Mouse (Mus musculus) macrophage (primary cell): ENCODE results near the gene Fmnl1. TPM values are rescaled to one million over a fixed set of nuclear protein-coding genes. Genes with fewer than 3 reads are reported as not detected.

Experiments
- H3K27ac ChIP-seq: fragments of 350-480 bp; formaldehyde crosslinking; 2 replicates; pipeline ENCODE4 v1.9.0; 2021
- H3K36me3 ChIP-seq: fragments of 350-480 bp; formaldehyde crosslinking; 2 replicates; pipeline ENCODE4 v1.9.0; 2021; ENCODE audit errors: inconsistent target
- H3K4me3 ChIP-seq: fragments of 350-480 bp; formaldehyde crosslinking; 2 replicates; pipeline ENCODE4 v1.9.0; 2021; ENCODE audit errors: inconsistent target
- H3K79me2 ChIP-seq: fragments of 350-480 bp; formaldehyde crosslinking; 2 replicates; pipeline ENCODE4 v1.9.0; 2021; ENCODE audit errors: inconsistent target
- WGBS: methylation state at CpG from one replicate; pipeline ENCODE4 v1.1.7; 2026; ENCODE audit warnings: inconsistent platforms; ENCODE audit not compliant: missing documents; 5-methylcytosine and 5-hydroxymethylcytosine counted together
- polyA plus RNA-seq: library from polyadenylated mRNA; stranded (reverse); fragments of 250-400 nt; gene quantifications from 3 replicates; pipeline ENCODE4 v1.2.4, GENCODE M21; 2018; ENCODE audit warnings: inconsistent platforms

Gene Fmnl1
- polyA plus RNA-seq, 1 experiment from 2014 or later: 29.0 TPM

DNA sequence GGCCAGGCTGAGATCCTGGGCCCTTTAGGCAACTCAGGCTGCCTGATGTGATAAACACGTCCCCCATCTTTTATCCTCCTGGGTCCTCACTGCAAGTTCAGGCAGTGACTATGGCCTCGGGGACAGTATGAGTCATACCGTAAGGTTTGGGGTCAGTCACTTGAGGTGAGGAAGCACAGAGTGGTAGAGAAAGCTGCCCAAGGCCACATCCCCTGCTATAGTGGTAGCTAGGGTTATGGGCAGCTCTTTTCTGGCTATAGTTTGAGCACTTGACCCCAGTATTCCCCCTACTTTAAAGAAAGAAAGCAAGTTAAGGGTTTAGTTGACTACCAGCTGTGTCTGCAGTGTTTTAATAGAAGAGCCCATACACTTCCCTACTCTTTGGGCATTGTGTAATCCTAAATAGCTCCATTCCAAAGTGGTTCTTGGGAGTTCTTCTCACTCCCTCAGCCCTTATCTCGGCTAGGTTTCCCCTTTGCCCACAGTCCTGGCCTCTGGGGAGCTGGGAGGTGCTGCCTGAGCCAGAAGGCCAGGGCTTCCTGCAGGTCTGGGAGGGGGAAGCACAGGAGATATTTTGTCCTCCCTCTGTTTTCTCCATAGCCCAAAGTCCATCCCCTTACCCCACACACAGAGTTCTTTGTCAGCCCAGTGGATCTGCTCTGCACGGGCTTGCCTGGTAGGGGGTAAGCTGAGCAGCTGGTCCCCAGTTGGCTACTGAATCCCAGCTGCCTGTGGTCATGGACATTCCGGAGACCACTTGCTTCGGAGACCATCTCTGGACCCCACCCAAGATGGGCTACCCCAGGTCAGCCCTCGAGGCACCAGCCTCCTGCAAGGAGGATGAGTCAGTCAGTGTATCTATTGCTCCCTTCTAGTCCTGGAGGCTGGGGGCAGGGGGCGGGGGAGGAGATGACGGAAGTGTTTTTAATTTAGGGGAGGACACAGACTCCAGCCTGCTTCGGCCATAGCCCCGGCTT lies 26.3 kb upstream of the Fmnl1 start:
- 72% methylated on average over 12 of the region's 12 CpGs for WGBS
- Histone ChIP-seq H3K36me3 (no peaks in the 10 kb centered on the region), H3K4me3 (no peak overlapping the region), H3K79me2 (no peaks in the 10 kb centered on the region), H3K27ac (peak overlapping the region; percentile 15; the same call in 1 of the 2 replicates)

DNA sequence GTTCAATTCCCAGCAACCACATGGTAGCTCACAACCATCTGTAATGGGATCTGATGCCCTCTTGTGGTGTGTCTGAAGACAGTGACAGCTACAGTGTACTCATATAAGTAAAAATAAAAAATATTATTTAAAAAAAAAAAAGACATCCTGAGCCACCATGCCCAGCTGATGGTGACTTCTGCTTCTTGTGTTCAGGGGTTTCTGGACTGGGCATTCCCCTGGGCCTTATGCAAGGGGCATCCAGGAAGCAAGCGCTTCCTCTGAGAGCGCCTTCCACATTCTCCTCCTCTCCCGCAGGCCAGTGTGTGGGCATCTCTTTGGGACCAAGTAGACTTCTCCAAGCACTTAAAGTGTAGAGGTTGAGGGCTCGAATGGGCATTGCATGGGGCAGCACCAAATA lies 24.5 kb upstream of the Fmnl1 start:
- H3K36me3 ChIP-seq: no peaks in the 10 kb centered on the region
- H3K27ac ChIP-seq: peak overlapping the region; percentile 91
- WGBS: 33% methylated on average over 4 of the region's 4 CpGs
- H3K79me2 ChIP-seq: no peaks in the 10 kb centered on the region
- H3K4me3 ChIP-seq: no peak overlapping the region

DNA sequence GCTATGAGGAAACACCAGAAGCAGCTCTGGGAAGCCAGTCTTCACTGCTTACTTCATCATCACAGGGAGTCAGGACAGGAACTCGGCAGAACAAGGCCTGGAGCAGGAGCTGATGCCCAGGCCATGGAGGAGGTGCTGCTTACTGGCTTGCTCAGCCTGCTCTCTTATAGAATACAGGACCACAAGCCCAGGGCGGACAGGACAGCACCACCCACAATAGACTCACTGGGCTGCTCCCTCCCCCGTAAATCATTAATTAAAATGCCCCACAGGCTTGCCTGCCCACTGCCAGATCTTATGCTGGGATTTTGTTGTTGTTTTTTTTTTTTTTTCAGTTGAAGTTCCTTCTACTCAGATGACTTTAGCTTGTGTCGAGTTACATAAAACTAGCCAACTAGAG lies 23.1 kb upstream of the Fmnl1 start:
- Histone ChIP-seq H3K79me2 (no peaks in the 10 kb centered on the region), H3K36me3 (no peaks in the 10 kb centered on the region), H3K4me3 (no peak overlapping the region), H3K27ac (peak overlapping the region; percentile 91)
- WGBS: 70% methylated on average over 4 of the region's 4 CpGs

DNA sequence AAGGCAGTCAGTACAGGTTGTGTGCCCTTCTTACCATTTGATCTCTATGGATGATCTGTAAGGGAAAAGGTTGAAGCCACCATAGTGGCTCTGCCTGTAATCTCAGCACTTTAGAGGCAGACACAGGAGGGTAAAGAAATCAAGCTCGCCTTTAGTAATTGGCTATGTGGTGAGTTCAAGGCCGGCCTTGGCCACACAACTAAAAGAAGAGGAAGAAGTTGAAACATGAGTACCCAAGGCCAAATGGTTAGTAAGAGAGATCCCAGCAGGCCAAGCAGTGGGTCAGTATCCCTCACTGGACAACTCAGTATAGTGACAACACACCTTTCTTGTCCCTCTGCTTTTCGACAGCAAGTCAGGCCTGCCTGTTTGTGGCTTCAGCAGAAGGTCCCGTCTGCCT lies 21.1 kb upstream of the Fmnl1 start:
- Histone ChIP-seq H3K79me2 (no peaks in the 10 kb centered on the region), H3K27ac (no peak overlapping the region), H3K4me3 (no peak overlapping the region), H3K36me3 (no peaks in the 10 kb centered on the region)
- WGBS: 97% methylated on average over 4 of the region's 4 CpGs

DNA sequence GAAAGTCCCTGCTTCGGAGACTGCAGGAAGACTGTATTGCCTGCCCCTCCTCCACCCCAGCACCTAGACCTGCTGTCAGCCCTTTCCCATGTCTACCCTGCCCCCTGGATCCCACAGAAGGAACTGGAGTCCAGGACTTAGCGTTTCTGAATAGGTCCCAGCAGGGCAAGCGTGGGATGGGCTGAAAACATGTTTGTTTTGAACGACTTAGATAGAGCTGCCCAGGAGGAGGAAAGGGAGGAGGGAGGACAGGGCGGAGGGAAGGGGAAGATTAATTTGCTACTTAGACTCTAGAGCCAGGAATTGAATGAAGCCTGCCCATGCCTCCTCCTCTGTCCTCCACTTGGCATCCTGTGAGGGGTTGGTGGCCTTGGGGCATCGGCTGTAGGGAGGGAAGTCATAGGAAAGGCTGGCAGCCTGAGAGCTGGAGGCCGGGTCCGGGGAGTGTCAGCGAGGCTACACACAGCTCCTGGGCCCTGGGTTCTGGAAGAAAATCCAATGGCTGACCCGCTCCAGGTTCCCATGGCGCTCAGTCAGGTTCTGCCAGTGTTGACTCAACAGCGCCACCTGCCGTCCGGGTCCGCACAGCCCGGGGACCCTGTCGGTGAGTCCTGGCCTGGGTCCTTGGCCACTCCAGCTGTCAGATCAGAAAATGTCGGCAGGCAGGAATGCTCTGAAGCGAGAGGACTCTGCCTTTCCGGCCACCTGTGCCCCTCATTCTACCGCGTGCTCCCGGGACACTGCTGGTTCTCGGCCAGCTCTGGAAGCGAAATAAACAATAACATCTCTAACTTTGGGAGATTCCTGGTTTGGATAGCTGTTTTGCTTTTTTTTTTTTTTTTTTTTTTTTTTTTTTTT lies 12.1 kb upstream of the Fmnl1 start:
- Histone ChIP-seq H3K79me2 (no peaks in the 10 kb centered on the region), H3K4me3 (no peak overlapping the region), H3K27ac (no peak overlapping the region), H3K36me3 (no peaks in the 10 kb centered on the region)
- 14% methylated on average over 22 of the region's 25 CpGs for WGBS

DNA sequence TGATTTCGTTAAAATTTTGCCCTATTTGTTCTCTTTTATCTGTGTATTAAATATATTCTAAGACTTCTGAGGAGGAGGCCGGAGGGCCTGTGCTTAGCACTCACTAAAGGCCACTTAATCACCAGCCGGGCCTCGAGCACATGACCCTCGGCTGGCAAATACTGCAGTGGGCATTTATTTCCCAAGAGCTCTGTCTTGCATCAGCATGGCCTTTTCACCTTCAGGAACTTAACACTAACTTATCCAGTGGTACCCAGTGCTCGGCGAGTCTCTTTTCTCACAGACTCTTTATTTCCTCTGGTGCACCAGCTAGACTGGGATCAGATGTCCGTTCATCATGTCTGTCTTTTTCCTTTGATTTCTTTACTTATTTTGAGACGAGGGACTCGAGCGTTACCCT lies 10.2 kb upstream of the Fmnl1 start:
- H3K36me3 ChIP-seq: no peaks in the 10 kb centered on the region
- H3K4me3 ChIP-seq: no peak overlapping the region
- no peaks in the 10 kb centered on the region for H3K79me2 ChIP-seq
- no peak overlapping the region for H3K27ac ChIP-seq
- WGBS: 75% methylated on average over 10 of the region's 11 CpGs

DNA sequence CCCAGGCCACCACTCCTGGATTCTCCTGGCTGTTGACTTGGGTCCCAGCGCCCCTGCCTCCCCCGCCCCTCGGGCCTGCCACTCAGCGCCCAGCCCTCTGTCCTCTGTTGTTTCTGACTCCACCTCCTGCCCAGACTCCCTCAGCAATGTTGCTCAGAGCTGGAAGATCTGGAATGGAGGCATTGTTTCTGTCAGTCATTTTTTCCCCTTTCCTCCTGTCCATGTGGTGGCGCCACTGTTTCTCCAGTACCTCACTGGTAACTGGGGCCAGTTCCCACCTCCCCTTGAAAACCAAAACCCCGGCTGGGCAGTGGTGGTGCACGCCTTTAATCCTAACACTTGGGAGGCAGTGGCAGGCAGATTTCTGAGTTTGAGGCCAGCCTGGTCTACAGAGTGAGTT lies 9.5 kb upstream of the Fmnl1 start:
- Histone ChIP-seq H3K36me3 (no peaks in the 10 kb centered on the region), H3K27ac (no peak overlapping the region), H3K4me3 (no peak overlapping the region), H3K79me2 (no peaks in the 10 kb centered on the region)
- 90% methylated on average over 7 of the region's 7 CpGs for WGBS

DNA sequence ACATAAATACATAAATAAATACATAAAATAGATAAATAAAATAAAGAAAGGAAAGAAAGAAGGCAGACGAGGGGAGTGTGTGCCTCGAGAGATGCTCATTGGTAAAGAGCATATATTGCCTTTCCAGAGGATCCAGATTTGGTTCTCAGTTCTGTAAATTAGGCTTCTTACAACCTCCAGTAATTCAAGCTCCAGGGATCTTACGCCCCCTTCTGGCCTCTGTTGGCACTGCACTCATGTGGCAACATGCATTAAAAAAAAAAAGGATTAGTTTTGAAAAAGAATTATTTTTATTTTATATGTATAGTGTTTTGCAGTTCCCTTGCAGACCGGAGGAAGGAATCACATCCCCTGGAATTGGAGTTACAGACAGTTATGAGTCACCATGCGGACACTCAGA lies 8.8 kb upstream of the Fmnl1 start:
- Histone ChIP-seq H3K36me3 (no peaks in the 10 kb centered on the region), H3K79me2 (no peaks in the 10 kb centered on the region), H3K27ac (no peak overlapping the region), H3K4me3 (no peak overlapping the region)
- WGBS: 98% methylated on average over 4 of the region's 5 CpGs

DNA sequence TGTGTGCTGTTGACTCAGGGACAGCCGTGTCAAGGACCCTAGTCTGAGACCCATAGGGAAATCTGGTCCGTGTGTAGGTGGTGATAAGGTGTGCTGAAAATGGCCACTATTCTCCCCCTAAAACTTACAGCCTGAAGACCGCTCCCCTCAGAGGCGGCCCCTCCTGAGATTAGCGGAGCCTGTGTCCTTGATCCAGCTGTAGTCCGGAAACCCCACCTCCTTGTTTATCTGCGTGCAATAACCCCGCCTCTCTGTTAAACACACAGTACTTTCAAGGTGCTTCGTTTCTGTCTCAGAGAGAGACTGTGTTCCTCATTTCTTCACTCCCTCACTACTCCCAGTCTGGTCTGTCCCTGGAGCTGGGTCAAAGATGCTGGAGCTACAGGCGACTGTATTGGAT lies 6.5 kb upstream of the Fmnl1 start:
- no peaks in the 10 kb centered on the region for H3K79me2 ChIP-seq
- 67% methylated on average over 10 of the region's 10 CpGs for WGBS
- H3K36me3 ChIP-seq: no peaks in the 10 kb centered on the region
- H3K27ac ChIP-seq: no peak overlapping the region
- H3K4me3 ChIP-seq: no peak overlapping the region

DNA sequence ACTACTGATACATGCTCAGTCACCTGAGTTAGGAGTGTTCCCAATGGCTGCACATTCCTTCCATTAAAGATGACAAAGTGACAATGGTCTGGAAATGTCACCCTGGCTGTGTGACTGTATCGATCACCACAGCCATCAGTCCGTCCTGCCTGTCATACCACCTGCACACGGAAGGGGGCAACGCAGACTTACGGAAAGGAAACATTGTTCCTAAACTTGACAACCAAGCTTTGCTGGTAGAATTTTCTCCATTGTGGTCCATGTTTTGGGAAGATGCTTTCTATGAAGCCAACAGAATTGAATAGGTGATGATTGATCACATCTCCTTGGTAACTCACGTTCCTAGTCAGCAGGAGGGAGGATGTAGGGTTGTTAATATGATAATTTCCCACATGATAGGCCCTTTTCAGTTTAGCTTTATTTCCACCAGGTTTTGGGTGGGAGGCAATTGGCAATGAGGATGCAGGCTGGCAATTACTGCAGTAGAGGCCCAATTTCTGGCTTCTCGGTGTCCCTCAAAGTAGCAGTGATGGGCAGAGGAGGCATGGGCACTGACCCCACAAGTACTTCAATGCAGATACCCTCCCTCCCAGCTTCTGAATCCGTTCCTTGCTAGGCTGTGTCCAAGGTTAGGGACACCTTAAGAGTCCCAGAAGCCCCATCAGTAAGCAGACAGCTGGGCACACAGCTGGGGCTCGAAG lies 2.1 kb upstream of the Fmnl1 start:
- Histone ChIP-seq H3K79me2 (peaks cover 27% of the 10 kb centered on the region), H3K36me3 (no peaks in the 10 kb centered on the region), H3K4me3 (no peak overlapping the region), H3K27ac (no peak overlapping the region)
- WGBS: 25% methylated on average over 9 of the region's 9 CpGs

DNA sequence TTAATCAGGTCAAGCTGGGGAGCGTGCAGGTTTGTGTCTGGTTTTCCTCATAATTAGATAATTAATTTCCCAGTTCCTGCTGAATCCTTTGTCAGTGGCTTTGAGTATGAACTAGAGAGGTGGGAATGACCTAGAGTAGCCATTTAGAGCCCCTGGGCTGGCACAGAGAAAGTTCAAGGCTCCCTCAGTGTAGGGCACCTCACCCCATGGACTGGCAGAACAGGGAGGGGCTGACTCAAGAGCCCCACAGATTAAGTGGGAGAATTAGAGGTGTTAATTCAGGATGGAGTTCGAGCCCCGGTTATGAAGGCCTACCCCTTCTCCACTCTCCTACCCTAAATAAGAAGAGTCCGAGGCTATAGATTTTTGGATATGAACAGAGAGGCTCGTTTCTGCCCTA lies 1.2 kb upstream of the Fmnl1 start:
- no peaks in the 10 kb centered on the region for H3K36me3 ChIP-seq
- peaks cover 35% of the 10 kb centered on the region for H3K79me2 ChIP-seq
- WGBS: 90% methylated on average over 5 of the region's 5 CpGs
- H3K27ac ChIP-seq: no peak overlapping the region
- H3K4me3 ChIP-seq: no peak overlapping the region

DNA sequence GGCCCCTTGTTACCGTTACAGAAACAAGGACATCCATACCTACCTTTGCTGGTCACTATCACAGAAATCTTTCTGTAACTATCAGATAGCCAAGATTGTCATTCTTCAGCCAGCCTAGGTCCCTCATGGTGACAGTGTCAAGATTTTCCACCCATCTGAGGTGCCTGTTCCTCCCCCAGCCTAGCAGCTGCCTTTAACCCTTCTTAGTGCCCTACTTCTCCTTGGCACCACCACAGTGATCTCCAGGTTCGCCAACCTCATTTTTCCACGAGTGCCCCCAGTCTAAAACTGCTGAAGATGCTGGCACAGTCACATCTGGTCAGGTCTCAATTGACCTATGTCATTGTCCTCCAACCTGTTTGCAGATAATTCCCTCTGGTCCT lies 805 bp upstream of the Fmnl1 start:
- no peak overlapping the region for H3K4me3 ChIP-seq
- no peak overlapping the region for H3K27ac ChIP-seq

DNA sequence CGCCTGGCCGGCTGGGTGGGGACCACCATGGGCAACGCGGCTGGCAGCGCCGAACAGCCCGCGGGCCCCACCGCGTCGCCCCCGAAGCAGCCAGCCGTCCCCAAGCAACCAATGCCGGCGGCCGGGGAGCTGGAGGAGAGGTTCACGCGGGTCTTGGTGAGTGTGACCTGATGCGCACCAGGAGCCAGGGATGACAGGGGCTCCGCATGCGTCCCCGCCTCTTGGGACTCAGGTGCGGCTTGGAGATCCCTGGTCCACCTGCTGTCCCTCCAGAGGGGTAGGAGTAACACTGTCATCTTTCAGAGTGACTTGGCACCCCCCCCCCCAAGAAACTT lies 346 bp downstream of the Fmnl1 start:
- peak overlapping the region; percentile 77 for H3K27ac ChIP-seq
- 2% methylated on average over 23 of the region's 23 CpGs for WGBS
- H3K79me2 ChIP-seq: peaks cover 51% of the 10 kb centered on the region
- H3K4me3 ChIP-seq: peak overlapping the region; percentile 68
- no peaks in the 10 kb centered on the region for H3K36me3 ChIP-seq

More for the DNA sequence above, 805 bp upstream of the Fmnl1 start:
- Histone ChIP-seq H3K36me3 (no peaks in the 10 kb centered on the region), H3K79me2 (peaks cover 39% of the 10 kb centered on the region)
- WGBS: 50% methylated on average over 3 of the region's 3 CpGs

DNA sequence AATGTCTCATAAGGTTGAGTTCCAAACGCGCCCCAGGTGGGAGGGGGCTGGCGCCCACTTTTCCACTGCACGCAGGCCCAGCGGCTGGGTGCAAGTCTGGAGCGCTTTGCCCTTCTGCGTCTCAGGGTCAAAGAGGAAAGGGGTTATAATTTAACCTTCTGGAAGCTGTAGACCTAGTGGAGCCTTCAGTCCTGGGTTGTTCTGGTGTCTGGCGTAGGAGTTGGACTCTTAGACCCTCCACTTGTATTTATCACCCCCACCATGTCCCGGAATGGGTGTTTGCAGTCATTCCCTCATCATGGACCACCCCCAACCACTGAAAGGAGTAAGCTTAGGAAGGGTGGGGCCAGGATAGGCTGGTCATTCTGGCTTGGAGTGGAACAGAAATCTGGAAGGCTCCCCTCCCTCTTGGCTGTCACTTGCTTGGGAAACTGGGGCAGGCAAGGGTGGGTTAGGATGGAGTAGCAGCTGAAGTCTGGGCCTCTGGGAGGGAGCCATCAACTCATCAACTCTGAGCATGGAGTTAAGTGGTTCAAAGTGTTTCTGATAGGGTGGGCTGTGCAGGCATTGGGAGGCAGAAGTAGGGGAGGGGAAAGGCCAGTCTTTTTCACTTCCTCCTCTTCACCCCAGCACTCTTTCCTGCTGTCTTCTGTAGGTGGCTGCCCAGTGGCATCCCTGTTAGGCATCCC lies 940 bp downstream of the Fmnl1 start:
- Histone ChIP-seq H3K4me3 (peak overlapping the region; percentile 68), H3K27ac (peak overlapping the region; percentile 77), H3K79me2 (peaks cover 57% of the 10 kb centered on the region), H3K36me3 (no peaks in the 10 kb centered on the region)
- WGBS: 5% methylated on average over 9 of the region's 9 CpGs
